9 mouse cellular contexts compared by ENCODE assay signal in genomic region chr9:46011094-46011970, GRCm38 (mm10). TPM values are rescaled to one million over a fixed set of nuclear protein-coding genes. Genes with fewer than 3 reads are reported as not detected.
DNase-seq lines count a peak whose midpoint lies in the region; ATAC-seq and TF ChIP-seq lines count a peak whose summit lies in the region.
"Had no signal": no experiment of that assay in that cellular context is flagged by ENCODE, and none has a peak within 500 bp of the region (broad histone marks: within the 10 kb centered on the region; RNA-seq: fewer than 3 reads in every experiment).

No protein-coding gene starts in this region.

- H3K9ac ChIP-seq in hindbrain, embryonic 15.5 days: no peak overlapping the region
- no peak overlapping the region for H3K9ac ChIP-seq in midbrain, embryonic 14.5 days (replicated peaks; ENCODE audit: low read length)

- H3K4me3 ChIP-seq in layer of hippocampus, adult 2 months: peak overlapping the region; percentile 58; the same call in 1 of the 2 replicates
- H3K4me3 ChIP-seq in hindbrain, embryonic 15.5 days: peak overlapping the region; percentile 99; the same call in 1 of the 2 replicates
- H3K4me3 ChIP-seq in midbrain, embryonic 14.5 days (replicated peaks; ENCODE audit: low read depth, low read length): no peak overlapping the region

- 53% methylated on average over 3 of the region's 3 CpGs for whole genome bisulfite sequencing in hindbrain, embryonic 15.5 days
- WGBS in midbrain, embryonic 14.5 days: 57% methylated on average over 3 of the region's 3 CpGs

- H3K9me3 ChIP-seq in hindbrain, embryonic 15.5 days: no peaks in the 10 kb centered on the region
- H3K9me3 ChIP-seq in midbrain, embryonic 14.5 days (ENCODE audit: control insufficient read depth, low read length): no peaks in the 10 kb centered on the region

- H3K27ac ChIP-seq in layer of hippocampus, adult 2 months: peak overlapping the region; percentile 100; the same call in 1 of the 2 replicates
- no peak overlapping the region for H3K27ac ChIP-seq in hindbrain, embryonic 15.5 days (replicated peaks)
- H3K27ac ChIP-seq in midbrain, embryonic 14.5 days (replicated peaks; ENCODE audit: low read depth, low read length): no peak overlapping the region; the same call in 1 of the 2 replicates

- ATAC-seq in common myeloid progenitor, adult 5-6 weeks (replicated peaks; ENCODE audit: low read depth, poor library complexity, severe bottlenecking): peak; percentile 4; the same call in 1 of the 2 replicates
- no peak for ATAC-seq in hindbrain, embryonic 15.5 days (ENCODE audit: low FRiP score, low read depth)
- no peak for ATAC-seq in midbrain, embryonic 14.5 days (ENCODE audit: low FRiP score, low TSS enrichment)
- ATAC-seq in granulocyte monocyte progenitor cell, adult 5-6 weeks (replicated peaks; ENCODE audit: poor library complexity, severe bottlenecking): no peak

- peak overlapping the region; percentile 79 for H3K4me2 ChIP-seq in hindbrain, embryonic 15.5 days
- H3K4me2 ChIP-seq in midbrain, embryonic 14.5 days (ENCODE audit: low read length): peak overlapping the region; percentile 84

- TF ChIP-seq CTCF in layer of hippocampus, adult 2 months (conservative IDR thresholded peaks at IDR 0.05): no peak

- no peaks in the 10 kb centered on the region for H3K27me3 ChIP-seq in hindbrain, embryonic 15.5 days
- H3K27me3 ChIP-seq in midbrain, embryonic 14.5 days (ENCODE audit: control insufficient read depth, insufficient read depth, low read length): no peaks in the 10 kb centered on the region

- no peaks in the 10 kb centered on the region for H3K36me3 ChIP-seq in hindbrain, embryonic 15.5 days
- H3K36me3 ChIP-seq in midbrain, embryonic 14.5 days (ENCODE audit: control insufficient read depth, insufficient read depth, low read length): no peaks in the 10 kb centered on the region

- peaks cover 43% of the 10 kb centered on the region for H3K4me1 ChIP-seq in hindbrain, embryonic 15.5 days (replicated peaks)
- H3K4me1 ChIP-seq in midbrain, embryonic 14.5 days (ENCODE audit: control insufficient read depth, insufficient read depth, low read length): peaks cover 35% of the 10 kb centered on the region

- DNase-seq in layer of hippocampus, adult 2 months (ENCODE audit: low spot score in 2 of 2): no peak
- DNase-seq in layer of hippocampus, postnatal 25 days (ENCODE audit: extremely low spot score in 1 of 2, low spot score in 1 of 2): no peak
- DNase-seq in midbrain, embryonic 14.5 days: no peak
- DNase-seq in spleen, postnatal 36 days (ENCODE audit: low spot score in 2 of 2): no peak
- DNase-seq in adrenal gland, postnatal 14 days: no peak
- DNase-seq: thymus, adult 2 months had no signal

RNA-seq across cellular contexts. Expression of gene Pafah1b2, which starts 1.2 kb away (rescaled TPM):
- 100 to 1,000 TPM; 215 to 228 TPM for total RNA-seq in layer of hippocampus, adult 2 months (2021)
- 100 to 1,000 TPM; 212 to 221 TPM for total RNA-seq in layer of hippocampus, postnatal 25 days (2021)
- total RNA-seq in common myeloid progenitor, adult 5-6 weeks (2017): 88.3 and 101 TPM in 2 replicates
- polyA plus RNA-seq in hindbrain, embryonic 15.5 days (2015; fragmentation: Nextera tagmentation; extraction: Ambion mirVana): 258 and 263 TPM in 2 replicates
- 291 and 338 TPM in 2 replicates for polyA plus RNA-seq in midbrain, embryonic 14.5 days (2014; fragmentation: Nextera tagmentation; extraction: Ambion mirVana)
- total RNA-seq in granulocyte monocyte progenitor cell, adult 5-6 weeks (2014; fragmentation: Nextera tagmentation): 30.6 and 32.3 TPM in 2 replicates
- total RNA-seq in granulocyte monocyte progenitor cell, adult 5-6 weeks (2017): 88.9 and 95.7 TPM in 2 replicates
- 132 and 135 TPM in 2 replicates for total RNA-seq in adrenal gland, postnatal 14 days (2021)

RNA-seq across cellular contexts. Expression of gene Sik3, which starts 1.3 kb away (rescaled TPM):
- 100 to 1,000 TPM; 133 to 141 TPM for total RNA-seq in layer of hippocampus, adult 2 months (2021)
- total RNA-seq in layer of hippocampus, postnatal 25 days (2021): 100 to 1,000 TPM; 136 to 138 TPM
- 21.1 and 25.1 TPM in 2 replicates for total RNA-seq in common myeloid progenitor, adult 5-6 weeks (2017)
- polyA plus RNA-seq in hindbrain, embryonic 15.5 days (2015; fragmentation: Nextera tagmentation; extraction: Ambion mirVana): 11.6 and 12.6 TPM in 2 replicates
- polyA plus RNA-seq in midbrain, embryonic 14.5 days (2014; fragmentation: Nextera tagmentation; extraction: Ambion mirVana): 10.3 and 11.4 TPM in 2 replicates
- total RNA-seq in granulocyte monocyte progenitor cell, adult 5-6 weeks (2014; fragmentation: Nextera tagmentation): 35.8 and 59.8 TPM in 2 replicates
- 12.7 and 16.5 TPM in 2 replicates for total RNA-seq in granulocyte monocyte progenitor cell, adult 5-6 weeks (2017)
- 53.9 and 56.6 TPM in 2 replicates for total RNA-seq in adrenal gland, postnatal 14 days (2021)

RNA-seq across cellular contexts. Expression of gene Sidt2, which starts 56.3 kb away (rescaled TPM):
- total RNA-seq in layer of hippocampus, adult 2 months (2021): 10 to 100 TPM; 78.3 to 80.8 TPM
- total RNA-seq in layer of hippocampus, postnatal 25 days (2021): 10 to 100 TPM; 89.2 to 97.9 TPM
- total RNA-seq in common myeloid progenitor, adult 5-6 weeks (2017): 21.9 and 39.9 TPM in 2 replicates
- polyA plus RNA-seq in hindbrain, embryonic 15.5 days (2015; fragmentation: Nextera tagmentation; extraction: Ambion mirVana): 48.3 and 50.7 TPM in 2 replicates
- 40.3 and 40.5 TPM in 2 replicates for polyA plus RNA-seq in midbrain, embryonic 14.5 days (2014; fragmentation: Nextera tagmentation; extraction: Ambion mirVana)
- 31.0 and 57.9 TPM in 2 replicates for total RNA-seq in granulocyte monocyte progenitor cell, adult 5-6 weeks (2014; fragmentation: Nextera tagmentation)
- total RNA-seq in granulocyte monocyte progenitor cell, adult 5-6 weeks (2017): 18.7 and 29.3 TPM in 2 replicates
- 177 and 178 TPM in 2 replicates for total RNA-seq in adrenal gland, postnatal 14 days (2021)
